Mouse (Mus musculus) cerebellum, adult 8-10 months (tissue): Measurements from ENCODE around the gene Nkain4.

Experiments
- DNase-seq: peaks from one replicate; pipeline ENCODE4 v3.0.0; 2022

The Nkain4 gene

DNA sequence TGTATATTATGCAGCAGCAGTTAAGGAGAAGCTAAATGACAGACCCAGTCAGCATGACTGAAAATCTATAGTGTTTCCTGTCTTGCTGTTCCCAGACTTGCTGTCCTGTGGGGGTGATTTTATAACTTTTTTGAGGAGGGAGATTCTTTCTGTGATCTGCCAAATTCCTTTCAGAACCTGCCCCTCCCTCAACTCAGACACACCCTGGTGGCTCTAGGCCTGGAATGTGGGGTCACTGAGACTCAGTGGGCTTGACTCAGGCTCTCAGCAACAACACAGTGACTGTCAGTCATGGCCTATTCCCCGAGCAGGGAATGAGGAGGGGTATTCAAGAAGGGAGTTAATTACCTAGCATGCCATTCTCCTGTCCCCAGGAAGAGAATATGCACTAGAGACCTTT lies 4.6 kb downstream of the Nkain4 start:
- DNase-seq, result no peak

GRCm38 (mm10) chr2:180941869-180942268 lies 12.6 kb downstream of the Nkain4 start:
- DNase-seq, result no peak

DNA sequence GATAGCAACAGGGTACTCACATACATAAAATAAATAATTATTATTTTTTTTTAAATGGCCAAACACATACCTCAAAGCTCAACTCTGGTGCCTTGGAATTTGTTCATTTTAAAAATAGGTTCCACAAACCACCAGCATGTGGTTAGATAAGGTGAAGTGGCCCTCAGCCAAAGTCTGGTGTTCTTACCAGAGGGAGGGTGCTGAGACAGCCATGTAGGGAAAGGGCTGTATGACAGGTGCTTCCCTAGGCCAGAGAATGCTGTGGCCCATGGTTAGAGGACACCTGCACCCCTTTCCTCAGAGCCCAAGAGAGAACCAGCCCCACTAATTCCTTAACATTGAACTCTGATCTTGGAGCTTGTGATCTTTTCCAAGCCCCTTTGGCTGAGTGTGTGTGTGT lies 14.3 kb downstream of the Nkain4 start:
- DNase-seq, result no peak

DNA sequence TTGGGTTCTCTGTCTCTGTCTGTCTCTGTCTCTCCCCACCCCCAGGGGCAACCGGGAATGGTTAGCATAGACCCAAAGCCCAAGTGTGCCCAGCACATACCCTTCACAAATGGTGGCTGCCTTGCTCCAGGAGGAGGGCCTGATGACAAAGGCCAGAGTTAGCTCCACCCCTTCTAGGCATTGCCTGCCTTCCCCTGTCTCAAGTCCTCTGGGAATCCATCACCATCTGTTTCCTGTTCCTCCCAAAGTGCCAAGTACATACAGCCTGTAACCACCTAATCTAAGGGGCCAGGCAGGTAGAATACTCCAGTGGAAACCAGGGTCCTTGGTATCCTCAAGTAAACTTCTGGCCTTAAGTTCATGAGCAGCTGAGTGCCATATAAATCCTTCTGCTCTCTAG lies 22.1 kb downstream of the Nkain4 start:
- no peak for DNase-seq

GRCm38 (mm10) chr2:180928723-180929122 lies 25.8 kb downstream of the Nkain4 start, which contains the start of gene Birc7:
Birc7 (plus strand) TSS chr2:180929023.
- DNase-seq, result no peak

DNA sequence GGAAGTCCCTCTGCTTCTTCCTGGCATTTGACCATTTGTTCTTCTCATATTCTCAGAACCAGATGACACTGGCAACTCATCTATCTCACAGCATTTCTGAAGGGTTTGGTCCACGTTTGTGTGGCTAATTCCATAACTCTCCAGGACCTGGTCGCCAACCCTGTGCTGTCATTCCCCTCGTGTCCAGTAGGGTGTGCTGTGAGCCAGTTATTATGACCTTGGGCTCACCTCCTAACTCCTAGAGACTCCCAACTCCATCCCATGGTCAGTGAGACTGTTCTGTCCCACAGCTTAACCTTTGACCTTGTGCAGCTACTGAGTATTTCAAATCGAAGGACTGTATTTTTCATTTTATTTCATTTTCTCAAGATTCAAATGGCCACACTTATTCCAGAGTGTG lies 29.3 kb downstream of the Nkain4 start:
- peak; percentile 82 for DNase-seq

DNA sequence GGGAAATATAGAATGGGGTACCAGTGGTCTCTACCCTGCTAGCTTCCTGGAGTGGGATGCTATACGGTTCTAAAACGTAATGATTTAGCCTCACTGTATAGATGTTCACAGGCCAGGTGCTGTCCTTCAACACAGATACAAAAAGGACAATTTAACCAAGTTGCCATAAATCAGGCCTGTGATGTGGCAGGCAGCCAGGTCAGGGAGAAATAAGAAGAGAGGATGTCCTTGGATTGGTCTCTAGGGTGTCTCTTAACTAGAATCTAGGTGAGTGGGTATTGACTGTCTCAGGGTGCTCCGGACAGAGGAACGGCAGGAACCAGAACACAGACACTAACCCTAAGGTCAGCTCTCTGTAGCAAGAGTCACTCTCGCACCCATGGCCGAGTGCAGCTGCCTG lies 31.8 kb downstream of the Nkain4 start:
- DNase-seq, result no peak

DNA sequence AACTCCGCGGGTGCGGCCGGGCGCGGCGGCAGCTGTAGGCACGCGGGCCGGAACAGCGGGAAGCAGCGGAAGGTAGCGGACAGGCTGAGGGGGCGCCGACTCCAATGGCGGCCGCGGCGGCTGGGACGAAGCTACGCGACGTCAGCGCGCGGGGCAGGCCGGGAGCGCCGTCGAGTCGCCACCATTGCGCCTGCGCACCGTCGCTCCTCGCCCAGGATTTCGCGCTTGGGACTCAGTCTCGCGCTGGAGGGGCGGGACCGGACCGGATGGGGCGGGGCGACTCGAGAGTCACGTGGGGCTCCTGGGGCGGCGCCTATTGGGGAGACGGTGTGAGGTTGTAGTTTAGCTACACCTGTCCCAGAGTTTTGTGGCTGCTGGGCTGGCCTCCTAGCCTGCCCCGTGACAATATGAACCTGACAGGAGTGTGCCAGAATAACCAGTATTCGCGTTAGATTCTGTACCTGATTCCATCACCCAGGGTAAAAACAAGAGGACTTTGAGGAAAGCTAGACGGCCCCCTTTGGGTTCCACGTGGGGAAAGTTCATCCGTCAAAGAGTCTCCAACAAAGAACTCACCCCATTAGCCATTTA lies 33.6 kb downstream of the Nkain4 start, which contains the start of gene Ythdf1:
TSS of gene Ythdf1 (minus strand) at position 140 of the 591 bp plus-strand sequence.
- peak; percentile 98 for DNase-seq

- peak; percentile 46 for DNase-seq
These were observed 34.3 kb downstream of the Nkain4 start for GRCm38 (mm10) chr2:180919913-180920809.

DNA sequence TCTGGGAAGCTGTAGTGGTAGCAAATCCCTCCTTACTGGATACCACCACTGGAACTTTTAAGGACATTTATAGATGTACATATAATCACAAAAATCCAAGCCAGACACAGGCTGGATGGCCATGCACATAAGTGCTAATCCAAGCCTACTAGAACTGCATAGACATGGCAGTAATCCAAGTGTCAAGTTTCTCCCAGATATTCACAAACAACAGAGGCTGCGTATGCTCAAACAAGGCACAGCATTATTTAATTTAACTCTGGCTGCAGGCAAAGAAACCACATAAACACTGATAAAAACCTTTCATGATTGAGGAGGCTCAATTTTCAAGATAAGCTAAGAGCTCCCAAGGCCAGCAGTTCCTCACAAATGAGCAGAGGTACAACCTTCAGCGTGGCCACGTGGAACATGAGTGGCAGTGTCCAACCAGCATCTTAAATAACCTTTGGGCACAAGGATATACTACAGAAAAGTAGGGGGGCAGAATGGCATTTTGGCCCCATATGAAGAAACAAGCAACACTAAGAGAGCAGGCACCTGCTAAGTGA lies 38.5 kb downstream of the Nkain4 start:
- DNase-seq, result no peak

- no peak for DNase-seq
These were observed 43.6 kb downstream of the Nkain4 start for GRCm38 (mm10) chr2:180910928-180911327.

GRCm38 (mm10) chr2:180905556-180906221 lies 48.8 kb downstream of the Nkain4 start:
- no peak for DNase-seq

GRCm38 (mm10) chr2:180904435-180905208 lies 49.9 kb downstream of the Nkain4 start:
- DNase-seq, result no peak

GRCm38 (mm10) chr2:180902086-180902485 lies 52.4 kb downstream of the Nkain4 start:
- DNase-seq, result no peak

GRCm38 (mm10) chr2:180897857-180898256 lies 56.6 kb downstream of the Nkain4 start:
- DNase-seq, result no peak

GRCm38 (mm10) chr2:180896819-180897625 lies 57.5 kb downstream of the Nkain4 start:
- peak; percentile 51 for DNase-seq

DNA sequence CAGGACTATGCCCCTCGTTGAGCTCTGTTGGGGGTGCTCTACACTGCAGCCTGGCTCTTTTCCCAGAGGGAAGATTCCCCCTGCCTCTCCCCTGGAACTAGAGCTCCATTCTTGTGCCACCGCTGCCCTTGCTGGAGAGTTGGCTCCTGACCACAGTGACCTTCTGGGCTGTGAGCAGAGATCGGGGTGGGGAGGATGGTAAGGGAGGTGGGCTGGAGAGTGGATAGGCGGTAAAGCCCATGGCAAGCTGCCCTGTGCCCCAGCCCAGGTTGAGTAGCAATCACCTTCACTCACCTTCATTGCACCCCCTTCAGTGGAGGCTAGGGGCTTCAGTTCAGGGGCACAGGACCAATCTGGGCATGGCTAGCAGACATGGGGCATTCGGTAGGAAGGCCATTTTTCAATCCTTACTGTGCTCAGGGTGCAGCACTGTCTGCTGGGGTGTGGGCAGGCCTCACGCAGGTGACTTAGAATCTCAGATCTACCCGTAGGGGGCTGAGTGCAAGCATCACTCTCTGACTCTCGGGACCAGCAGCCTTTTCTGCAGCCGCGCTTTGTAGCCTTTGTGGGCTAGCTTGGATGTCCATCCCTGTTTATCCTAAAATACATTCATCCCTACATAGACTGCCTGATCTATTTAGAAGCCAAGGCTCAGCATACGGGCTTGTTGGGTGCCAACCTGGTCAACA lies 58.5 kb downstream of the Nkain4 start:
- peak; percentile 59 for DNase-seq

DNA sequence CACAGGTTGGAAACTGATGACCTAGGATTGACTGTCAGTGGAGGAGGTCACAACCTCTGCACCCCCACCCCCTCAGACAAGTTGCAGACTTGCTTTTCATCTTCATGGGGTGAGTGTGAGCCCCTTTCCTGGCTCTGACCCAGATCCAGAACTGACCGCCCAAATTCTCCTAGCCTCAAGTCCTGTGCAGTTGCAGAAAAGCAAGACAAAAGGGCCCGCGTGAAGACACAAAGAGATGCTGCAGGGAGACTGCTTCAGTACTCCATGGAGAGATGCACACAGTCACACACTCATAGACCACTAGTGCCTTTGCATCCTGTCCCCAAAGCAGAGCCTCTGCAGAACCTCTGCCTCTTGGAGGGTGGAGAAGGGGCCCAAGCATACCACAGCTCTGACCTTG lies 59.2 kb downstream of the Nkain4 start:
- peak; percentile 60 for DNase-seq

DNA sequence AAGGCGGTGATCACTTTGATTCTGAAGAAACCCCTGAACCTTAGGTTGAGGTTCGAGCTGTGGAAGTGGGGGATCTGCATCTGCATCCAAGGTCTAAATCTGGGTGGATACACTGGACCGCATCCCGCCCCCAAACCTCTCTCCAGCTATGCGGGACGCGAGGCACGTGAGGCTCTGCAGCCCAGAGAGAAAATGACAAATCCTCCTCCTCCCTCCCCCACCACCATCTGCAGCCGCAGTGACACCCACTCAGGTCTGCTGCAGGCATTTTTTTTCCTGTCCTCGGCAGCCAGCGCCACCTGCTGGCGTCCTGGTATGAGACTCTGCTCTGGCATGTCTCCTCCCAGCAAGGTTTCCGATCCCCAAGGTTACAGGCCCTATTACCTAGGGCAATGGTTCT lies 59.8 kb downstream of the Nkain4 start:
- DNase-seq, result peak; percentile 95

DNA sequence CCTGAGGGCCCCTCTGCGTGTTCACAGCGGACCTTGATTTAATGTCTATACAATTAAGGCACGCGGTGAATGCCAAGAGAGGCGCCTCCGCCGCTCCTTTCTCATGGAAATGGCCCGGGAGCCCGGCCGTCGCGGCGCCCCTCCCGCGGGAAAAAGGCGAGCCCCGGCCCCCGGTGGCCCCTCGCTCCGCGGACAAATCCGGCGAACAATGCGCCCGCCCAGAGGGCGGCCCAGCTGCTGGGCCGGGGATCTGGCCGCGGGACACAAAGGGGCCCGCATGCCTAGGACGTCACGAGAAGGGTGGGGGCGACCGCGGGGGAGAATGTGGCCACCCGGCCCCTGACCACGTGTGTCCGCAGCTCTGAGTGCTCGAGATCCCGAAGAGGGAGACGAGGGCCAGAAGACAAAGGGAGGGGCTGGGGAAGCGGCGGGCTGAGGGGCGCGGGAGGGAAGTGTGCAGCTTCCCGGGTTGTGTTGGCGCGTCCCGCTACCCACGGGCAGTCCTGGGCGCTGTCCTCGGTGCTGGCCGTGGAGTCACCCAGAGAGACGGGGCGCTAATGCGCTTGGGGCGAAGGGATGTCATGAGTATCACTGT lies 60.4 kb downstream of the Nkain4 start:
- DNase-seq, result peak; percentile 75
